Mouse (Mus musculus): ENCODE measurements around the gene Phip. TPM values are rescaled to one million over a fixed set of nuclear protein-coding genes. Genes with fewer than 3 reads are reported as not detected.
A peak's percentile ranks its signal among the peaks of the same experiment; 100 is the strongest.

Gene Phip
- total RNA-seq (2021), result 10 to 100 TPM; 58.5 to 84.6 TPM

- peak; percentile 96 to 97 for DNase-seq (ENCODE audit: low spot score in 2 of 2)
- intact Hi-C loops (cut with DNase I), result loop anchor here (2.0 to 10.0 kb wide), 5 partner anchors 169 to 639 kb away; partner anchors contain the start of gene Lca5
Measured at GRCm38 (mm10) chr9:82975342-82976215, at the start of gene Phip. Phip (minus strand) TSS chr9:82975516.

GRCm38 (mm10) chr9:83023724-83024123, 48.4 kb upstream of the Phip start:
- intact Hi-C loops (cut with DNase I), result no loop called here
- no peak for DNase-seq (ENCODE audit: low spot score in 2 of 2)

GRCm38 (mm10) chr9:83014516-83014915, 39.2 kb upstream of the Phip start:
- intact Hi-C loops (cut with DNase I), result no loop called here

GRCm38 (mm10) chr9:83008306-83008705, 33.0 kb upstream of the Phip start:
- no peak for DNase-seq (ENCODE audit: low spot score in 2 of 2)
- intact Hi-C loops (cut with DNase I), result no loop called here

More at GRCm38 (mm10) chr9:83014516-83014915, 39.2 kb upstream of the Phip start:
- DNase-seq (ENCODE audit: low spot score in 2 of 2), result no peak

GRCm38 (mm10) chr9:83001342-83001741, 26.0 kb upstream of the Phip start:
- intact Hi-C loops (cut with DNase I), result no loop called here
- DNase-seq (ENCODE audit: low spot score in 2 of 2), result no peak

- intact Hi-C loops (cut with DNase I), result no loop called here
- no peak for DNase-seq (ENCODE audit: low spot score in 2 of 2)
Measured at GRCm38 (mm10) chr9:82997765-82998500, 22.6 kb upstream of the Phip start.

GRCm38 (mm10) chr9:82976936-82977335, 1.6 kb upstream of the Phip start:
- intact Hi-C loops (cut with DNase I), result loop anchor here (5.0 to 10.0 kb wide), 4 partner anchors 345 to 638 kb away; partner anchors contain the start of gene Lca5

GRCm38 (mm10) chr9:82976219-82976618, 903 bp upstream of the Phip start:
- DNase-seq (ENCODE audit: low spot score in 2 of 2), result no peak
- intact Hi-C loops (cut with DNase I), result loop anchor here (5.0 to 10.0 kb wide), 4 partner anchors 346 to 639 kb away; partner anchors contain the start of gene Lca5

More at GRCm38 (mm10) chr9:82976936-82977335, 1.6 kb upstream of the Phip start:
- peak in 1 of 2 experiments; percentile 14 for DNase-seq (ENCODE audit: low spot score in 2 of 2)

GRCm38 (mm10) chr9:82974962-82975341, 364 bp downstream of the Phip start:
- DNase-seq (ENCODE audit: low spot score in 2 of 2), result no peak
- intact Hi-C loops (cut with DNase I), result loop anchor here (2.0 to 10.0 kb wide), 5 partner anchors 170 to 640 kb away; partner anchors contain the start of gene Lca5

GRCm38 (mm10) chr9:82974187-82974861, 992 bp downstream of the Phip start:
- intact Hi-C loops (cut with DNase I), result loop anchor here (2.0 to 10.0 kb wide), 4 partner anchors 170 to 640 kb away; partner anchors contain the start of gene Lca5

GRCm38 (mm10) chr9:82973321-82973892, 1.9 kb downstream of the Phip start:
- intact Hi-C loops (cut with DNase I), result loop anchor here (10.0 kb wide), 3 partner anchors 381 to 641 kb away; partner anchors contain the start of gene Lca5
- DNase-seq (ENCODE audit: low spot score in 2 of 2), result peak in 1 of 2 experiments; percentile 19

More at GRCm38 (mm10) chr9:82974187-82974861, 992 bp downstream of the Phip start:
- peak; percentile 84 to 90 for DNase-seq (ENCODE audit: low spot score in 2 of 2)

GRCm38 (mm10) chr9:82971433-82971832, 3.9 kb downstream of the Phip start:
- DNase-seq (ENCODE audit: low spot score in 2 of 2), result no peak
- intact Hi-C loops (cut with DNase I), result loop anchor here (10.0 kb wide), 3 partner anchors 383 to 643 kb away; partner anchors contain the start of gene Lca5

- DNase-seq (ENCODE audit: low spot score in 2 of 2), result no peak
- intact Hi-C loops (cut with DNase I), result no loop called here
Measured at GRCm38 (mm10) chr9:82967076-82967621, 8.2 kb downstream of the Phip start.

- DNase-seq (ENCODE audit: low spot score in 2 of 2), result no peak
- intact Hi-C loops (cut with DNase I), result no loop called here
Measured at GRCm38 (mm10) chr9:82963981-82964380, 11.3 kb downstream of the Phip start.

GRCm38 (mm10) chr9:82961352-82961751, 14.0 kb downstream of the Phip start:
- intact Hi-C loops (cut with DNase I), result no loop called here
- DNase-seq (ENCODE audit: low spot score in 2 of 2), result no peak

- DNase-seq (ENCODE audit: low spot score in 2 of 2), result no peak
- intact Hi-C loops (cut with DNase I), result no loop called here
Measured at GRCm38 (mm10) chr9:82955267-82955666, 20.0 kb downstream of the Phip start.

GRCm38 (mm10) chr9:82952330-82952729, 23.0 kb downstream of the Phip start:
- intact Hi-C loops (cut with DNase I), result no loop called here
- DNase-seq (ENCODE audit: low spot score in 2 of 2), result no peak

GRCm38 (mm10) chr9:82951435-82952004, 23.8 kb downstream of the Phip start:
- no peak for DNase-seq (ENCODE audit: low spot score in 2 of 2)

More at GRCm38 (mm10) chr9:82951435-82952004, 23.8 kb downstream of the Phip start:
- intact Hi-C loops (cut with DNase I), result no loop called here
